Mouse (Mus musculus) embryonic stem cell, embryonic (primary cell): Measurements from ENCODE around the gene Ldlrap1.

Experiments
- CTCF ChIA-PET, 4 experiments: fragments of 300-600 bp in 2 of 4; fragments of 350-600 bp in 2 of 4; sonication (Branson Sonifier 250); formaldehyde crosslinking; loops; one replicate each; lab custom pipeline; 2022; ENCODE audit warnings: inconsistent platforms in 2 of 4; lab: Charles Lee
- POLR2A ChIA-PET, 4 experiments: fragments of 300-600 bp in 2 of 4; fragments of 350-600 bp in 2 of 4; sonication (Branson Sonifier 250); formaldehyde crosslinking; loops; one replicate each; lab custom pipeline; 2022; ENCODE audit warnings: antibody characterized with exemption in 4 of 4, inconsistent platforms in 1 of 4; lab: Charles Lee

The Ldlrap1 gene

DNA sequence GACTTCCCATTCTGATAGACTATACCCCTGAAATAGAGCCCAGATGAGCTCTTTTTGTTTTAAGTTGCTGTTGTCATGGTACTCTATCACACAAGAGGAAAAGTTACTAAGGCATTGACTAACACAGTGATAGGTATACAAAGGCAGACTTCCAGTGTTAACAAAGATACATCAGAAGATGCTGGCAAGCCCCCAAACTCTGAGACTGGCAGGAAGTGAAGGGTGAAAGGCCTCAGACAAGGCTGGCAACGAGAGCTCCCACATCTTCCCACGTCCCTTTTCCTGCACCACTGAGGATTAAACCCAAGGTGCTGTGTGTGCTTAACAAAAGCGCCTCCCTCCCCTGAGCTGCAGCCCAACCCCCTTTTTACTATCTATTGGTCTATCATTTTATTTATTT is 44.6 kb downstream of the Ldlrap1 start:
- POLR2A ChIA-PET: interaction anchor here in 1 of 4 experiments (0.6 to 1.3 kb wide), 2 partner anchors 30 to 169 kb away, joined by 3 to 4 read pairs; no protein-coding TSS in a partner anchor
- CTCF ChIA-PET: interaction anchor here (0.7 to 5.4 kb wide), 10 partner anchors 9 to 202 kb away, joined by 3 to 29 read pairs (median 3); no protein-coding TSS in a partner anchor

DNA sequence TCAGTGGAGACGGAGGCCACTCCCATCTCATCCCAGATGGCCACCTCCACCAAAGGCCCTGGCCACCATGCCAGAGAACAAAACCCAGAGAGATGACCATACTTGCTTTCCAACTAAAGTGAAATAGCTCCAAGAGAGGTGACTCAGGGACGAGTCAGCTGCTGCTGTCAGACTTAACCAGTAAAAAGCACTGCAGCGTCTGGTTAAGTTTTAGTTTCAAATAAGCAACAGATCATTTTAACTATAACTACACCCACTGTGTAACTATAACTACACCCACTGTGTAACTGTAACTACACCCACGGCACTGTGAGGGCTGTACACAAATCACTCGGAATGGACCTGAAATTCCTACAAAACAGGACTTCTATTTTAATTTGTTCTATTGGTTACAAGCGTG is 46.7 kb downstream of the Ldlrap1 start:
- ChIA-PET CTCF (interaction anchor here in 1 of 4 experiments (0.6 kb wide), 1 partner anchor 165 kb away, joined by 3 read pairs; no protein-coding TSS in a partner anchor), POLR2A (no interaction called here)

DNA sequence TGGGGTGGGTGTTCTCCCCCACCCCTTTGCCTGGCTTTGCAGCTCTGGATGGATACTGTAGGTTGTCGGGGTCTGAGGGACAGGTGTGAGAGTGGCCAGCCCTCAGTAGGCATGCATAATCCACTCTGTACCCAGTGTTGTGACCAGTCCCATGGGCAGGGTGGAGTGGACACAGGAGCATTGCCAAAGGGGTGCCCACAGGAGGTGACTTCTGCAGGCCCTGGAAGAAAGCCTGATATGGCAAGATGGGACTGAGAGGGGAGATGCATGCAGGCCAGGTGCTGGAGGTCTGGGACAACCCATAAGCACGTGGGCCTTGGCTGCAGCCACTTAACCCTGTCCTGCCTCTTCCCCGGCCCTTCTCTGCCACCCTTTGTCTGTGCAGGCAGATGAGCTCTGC is 47.5 kb downstream of the Ldlrap1 start:
- CTCF ChIA-PET: interaction anchor here in 2 of 4 experiments (0.5 to 1.1 kb wide), 3 partner anchors 80 to 1480 kb away, joined by 3 to 4 read pairs (median 4); no protein-coding TSS in a partner anchor
- POLR2A ChIA-PET: no interaction called here

DNA sequence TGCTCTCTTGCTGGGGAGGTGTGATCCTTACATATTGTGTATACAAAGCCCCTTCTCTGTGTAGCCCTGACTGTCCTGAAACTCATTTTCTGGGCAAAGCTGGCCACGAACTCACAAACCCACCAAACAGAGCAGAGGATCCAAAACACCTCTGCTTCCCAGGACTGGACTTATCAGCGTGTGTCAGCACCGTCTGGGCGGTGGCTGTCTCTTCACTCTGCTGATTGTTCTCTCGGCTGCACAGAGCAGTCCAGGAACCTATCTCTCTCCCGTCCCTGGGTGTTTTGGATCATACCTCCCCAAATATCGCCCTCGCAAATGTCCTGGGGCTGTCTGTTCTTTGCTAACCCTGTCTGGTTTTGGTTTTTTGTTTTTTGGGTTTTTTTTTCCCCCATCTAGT is 48.3 kb downstream of the Ldlrap1 start:
- POLR2A ChIA-PET: interaction anchor here in 1 of 4 experiments (0.7 kb wide), 1 partner anchor 860 kb away, joined by 4 read pairs; no protein-coding TSS in a partner anchor
- CTCF ChIA-PET: interaction anchor here in 1 of 4 experiments (0.6 to 1.1 kb wide), 2 partner anchors 80 to 164 kb away, joined by 3 to 4 read pairs; no protein-coding TSS in a partner anchor

DNA sequence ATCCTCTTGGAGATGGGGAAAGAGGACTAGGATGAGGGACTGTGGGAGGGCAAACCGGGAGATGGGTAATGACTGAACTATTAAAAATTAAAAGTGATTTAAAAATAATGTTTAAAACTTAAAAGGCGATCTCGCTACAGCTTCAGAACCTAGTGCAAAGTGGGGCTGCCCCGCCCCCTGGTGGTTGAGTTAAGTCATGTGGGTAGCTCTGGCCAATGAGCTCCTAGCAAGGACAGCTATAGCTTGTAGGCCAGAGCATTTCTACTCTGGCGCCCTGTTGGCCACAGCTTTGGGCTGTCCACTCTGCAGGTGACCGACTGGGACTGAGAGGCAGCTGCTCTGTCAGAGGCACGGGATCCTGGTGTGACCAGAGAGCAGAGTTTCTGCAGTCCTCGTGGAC is 53.9 kb downstream of the Ldlrap1 start:
- POLR2A ChIA-PET: interaction anchor here in 3 of 4 experiments (0.6 to 2.3 kb wide), 24 partner anchors 10 to 814 kb away, joined by 3 to 18 read pairs (median 4); partner anchors contain the start of genes Man1c1 (in 3 of the 3), Aunip (in 1 of the 3), Pafah2 (in 1 of the 3) and Rsrp1 (in 1 of the 3)
- CTCF ChIA-PET: interaction anchor here (0.5 to 5.9 kb wide), 99 partner anchors 9 to 1547 kb away, joined by 3 to 93 read pairs (median 4); partner anchors contain the start of genes Man1c1 (in 3 of the 4), Cep85 (in 1 of the 4), Mtfr1l (in 1 of the 4) and Pafah2 (in 1 of the 4)

DNA sequence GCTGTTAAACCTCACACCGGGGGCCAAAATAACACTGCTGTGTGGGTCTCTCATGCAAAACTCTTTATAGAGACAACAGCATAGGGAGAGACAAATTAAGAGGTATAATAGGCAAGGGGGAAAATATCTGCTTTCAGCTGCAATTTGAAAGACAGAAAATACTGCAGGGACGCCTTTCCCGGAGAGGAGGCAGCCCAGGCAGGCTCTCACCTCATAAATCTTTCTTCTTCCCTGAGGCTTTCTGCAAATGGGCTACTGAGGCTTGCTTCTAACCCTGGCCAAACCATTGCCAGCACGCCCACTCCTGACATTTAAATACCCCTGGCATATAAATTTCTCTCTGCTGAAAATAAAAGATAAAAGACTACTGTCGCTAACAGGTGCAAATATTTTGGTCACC is 62.5 kb downstream of the Ldlrap1 start:
- ChIA-PET CTCF (interaction anchor here in 3 of 4 experiments (0.6 to 4.5 kb wide), 7 partner anchors 9 to 928 kb away, joined by 3 to 40 read pairs (median 4); no protein-coding TSS in a partner anchor), POLR2A (interaction anchor here in 2 of 4 experiments (0.7 to 1.6 kb wide), 2 partner anchors 9 to 20 kb away, joined by 3 to 5 read pairs; no protein-coding TSS in a partner anchor)

GRCm38 (mm10) chr4:134704590-134704989 is 63.2 kb downstream of the Ldlrap1 start:
- ChIA-PET POLR2A (interaction anchor here in 3 of 4 experiments (0.5 to 1.6 kb wide), 22 partner anchors 9 to 518 kb away, joined by 3 to 18 read pairs (median 4); partner anchors contain the start of genes Rsrp1 (in 2 of the 3), Aunip (in 1 of the 3), Cep85 (in 1 of the 3) and Pafah2 (in 1 of the 3)), CTCF (interaction anchor here (0.9 to 4.5 kb wide), 17 partner anchors 9 to 161 kb away, joined by 3 to 40 read pairs (median 4); partner anchors contain the start of gene Ldlrap1 (in 1 of the 4))

DNA sequence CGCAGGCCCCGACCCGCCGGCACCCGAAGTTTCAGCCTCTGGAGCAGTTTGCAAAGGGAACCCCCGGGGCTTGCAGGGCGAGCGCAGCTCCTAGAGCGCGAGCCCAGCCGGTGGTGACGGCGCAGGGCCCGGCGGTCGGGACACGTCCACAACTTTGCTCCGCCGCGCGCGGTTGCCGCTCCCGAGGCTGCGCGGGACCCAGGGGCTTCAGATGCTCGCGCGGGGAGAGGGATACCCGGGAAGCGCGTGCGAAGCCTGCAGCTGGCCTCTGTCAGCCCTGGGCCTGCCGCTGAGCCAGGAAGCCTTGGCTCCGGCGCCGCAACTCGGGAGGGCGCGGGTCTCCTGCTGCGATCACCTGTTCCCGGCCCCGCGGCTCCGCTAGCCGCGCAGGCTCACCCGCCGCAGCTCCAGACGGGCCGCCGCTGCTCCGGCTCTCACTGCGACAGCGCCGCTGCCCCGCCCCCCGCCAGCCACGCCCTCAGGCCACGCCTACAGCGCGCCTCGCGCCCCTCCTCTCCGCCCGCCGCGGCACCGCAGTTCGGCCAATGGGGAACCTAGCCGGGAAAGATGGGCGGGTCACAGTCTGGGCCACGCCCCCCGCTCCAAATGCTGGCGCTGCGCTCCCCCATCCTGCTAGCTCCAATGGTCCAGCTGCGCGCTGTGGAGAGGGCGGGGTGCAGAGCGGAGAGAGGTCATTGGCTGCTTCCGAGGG is 63.8 kb downstream of the Ldlrap1 start, which contains the start of gene Man1c1:
Gene Man1c1 (minus strand): TSS at position 456 of the 712 bp plus-strand sequence.
- CTCF ChIA-PET: interaction anchor here (0.6 to 4.5 kb wide), 19 partner anchors 10 to 790 kb away, joined by 3 to 40 read pairs (median 4); partner anchors contain the start of gene Ldlrap1 (in 1 of the 4)
- POLR2A ChIA-PET: interaction anchor here in 3 of 4 experiments (0.5 to 1.6 kb wide), 23 partner anchors 9 to 517 kb away, joined by 3 to 18 read pairs (median 4); partner anchors contain the start of genes Rsrp1 (in 2 of the 3), Aunip (in 1 of the 3), Cep85 (in 1 of the 3) and Pafah2 (in 1 of the 3)

GRCm38 (mm10) chr4:134702981-134703834 is 64.6 kb downstream of the Ldlrap1 start:
- ChIA-PET POLR2A (interaction anchor here in 3 of 4 experiments (0.8 to 1.7 kb wide), 17 partner anchors 8 to 307 kb away, joined by 3 to 18 read pairs (median 5); partner anchors contain the start of genes Rsrp1 (in 2 of the 3), Aunip (in 1 of the 3) and Pafah2 (in 1 of the 3)), CTCF (interaction anchor here (0.5 to 4.5 kb wide), 22 partner anchors 10 to 791 kb away, joined by 3 to 40 read pairs (median 5); partner anchors contain the start of gene Ldlrap1 (in 1 of the 4))

DNA sequence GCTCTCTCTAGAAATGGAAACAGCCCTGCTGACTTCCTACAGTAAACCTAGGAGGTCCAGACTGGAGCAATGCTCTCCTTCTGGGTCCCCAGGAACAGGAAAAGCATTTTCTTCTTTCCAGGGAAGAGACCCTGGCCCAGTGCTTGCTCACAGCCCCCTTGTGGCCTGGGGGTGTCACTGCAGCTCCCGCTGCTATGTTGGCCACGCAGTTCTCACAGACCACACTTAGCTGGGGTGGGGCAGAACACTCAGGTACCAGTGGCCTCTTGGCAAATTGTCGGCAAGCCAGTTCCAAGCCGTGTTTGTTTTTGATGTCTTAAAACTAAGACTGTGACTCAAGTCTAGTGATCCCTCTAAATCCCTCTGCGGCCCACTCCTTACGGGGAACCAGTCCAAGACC is 65.9 kb downstream of the Ldlrap1 start:
- ChIA-PET POLR2A (interaction anchor here in 3 of 4 experiments (0.6 to 1.7 kb wide), 6 partner anchors 14 to 1505 kb away, joined by 3 to 5 read pairs (median 3); partner anchors contain the start of gene Pigv (in 1 of the 3)), CTCF (interaction anchor here (0.6 to 4.5 kb wide), 34 partner anchors 8 to 515 kb away, joined by 3 to 40 read pairs (median 4); partner anchors contain the start of gene Cep85 (in 1 of the 4))

DNA sequence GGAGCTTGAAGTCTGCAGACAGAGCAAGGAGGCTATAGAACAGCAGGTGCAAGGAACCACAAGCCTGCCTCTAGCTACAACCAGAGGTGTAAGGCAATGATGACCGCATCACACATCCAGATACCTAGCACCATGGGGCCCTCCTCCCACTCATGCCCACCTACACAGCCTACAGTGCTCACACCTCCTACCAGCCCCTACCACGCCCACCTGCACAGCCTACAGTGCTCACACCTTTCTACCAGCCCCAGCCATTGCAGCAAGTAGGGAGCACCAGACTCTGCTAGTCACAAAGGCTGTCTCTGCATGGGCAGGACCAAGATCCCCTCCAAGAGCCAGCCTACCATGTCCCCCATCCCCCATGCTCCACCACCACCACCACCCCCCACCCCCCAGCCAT is 66.9 kb downstream of the Ldlrap1 start:
- CTCF ChIA-PET: interaction anchor here in 3 of 4 experiments (0.6 to 4.5 kb wide), 6 partner anchors 10 to 308 kb away, joined by 3 to 40 read pairs (median 5); no protein-coding TSS in a partner anchor

DNA sequence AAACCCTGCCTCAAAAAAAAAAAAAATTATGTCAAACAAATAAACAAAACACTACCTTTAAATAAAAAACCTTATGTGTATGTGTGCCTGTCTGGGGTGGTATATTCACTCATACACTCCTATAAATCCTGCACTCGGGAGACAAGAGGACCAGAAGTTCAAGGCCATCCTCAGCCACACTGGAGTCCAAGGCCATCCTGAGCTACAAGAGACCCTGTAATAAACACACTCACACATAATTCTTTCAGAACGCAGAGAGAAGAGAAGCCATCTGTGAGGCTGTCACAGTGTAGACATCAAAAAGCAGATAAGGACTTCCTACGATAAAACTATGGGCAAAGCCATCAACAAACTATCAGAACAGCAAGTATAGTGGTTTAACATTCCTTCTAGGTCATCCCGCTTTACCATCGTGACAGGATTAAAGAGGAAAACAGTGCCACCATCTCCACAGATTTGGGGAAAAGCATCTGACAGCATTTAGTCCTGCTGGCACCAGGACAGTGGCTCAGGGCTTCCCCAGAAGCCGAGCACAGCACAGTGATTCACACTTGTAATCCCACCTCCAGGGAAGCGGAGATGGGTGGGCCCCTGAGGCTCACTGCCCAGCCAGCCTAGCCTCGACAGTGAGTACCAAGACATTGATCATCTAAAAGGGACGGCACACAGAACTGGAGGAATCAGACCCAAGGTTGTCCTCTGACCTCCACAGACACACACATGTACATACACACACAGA is 74.5 kb downstream of the Ldlrap1 start:
- POLR2A ChIA-PET: interaction anchor here in 1 of 4 experiments (0.7 kb wide), 1 partner anchor 26 kb away, joined by 3 read pairs; no protein-coding TSS in a partner anchor
- CTCF ChIA-PET: interaction anchor here in 2 of 4 experiments (0.6 to 2.7 kb wide), 4 partner anchors 9 to 150 kb away, joined by 3 to 9 read pairs (median 4); no protein-coding TSS in a partner anchor

More for the DNA sequence above, 66.9 kb downstream of the Ldlrap1 start:
- POLR2A ChIA-PET: interaction anchor here in 2 of 4 experiments (0.5 to 1.1 kb wide), 2 partner anchors 45 to 274 kb away, joined by 3 to 5 read pairs; no protein-coding TSS in a partner anchor

GRCm38 (mm10) chr4:134692388-134692787 is 75.4 kb downstream of the Ldlrap1 start:
- ChIA-PET CTCF (interaction anchor here in 3 of 4 experiments (0.6 to 2.1 kb wide), 5 partner anchors 9 to 605 kb away, joined by 3 to 6 read pairs (median 3); no protein-coding TSS in a partner anchor), POLR2A (no interaction called here)
